Mouse (Mus musculus) stomach, embryonic 15.5 days (tissue): Measurements from ENCODE around the gene Tnfrsf25. TPM values are rescaled to one million over a fixed set of nuclear protein-coding genes. Genes with fewer than 3 reads are reported as not detected.
A peak's percentile ranks its signal among the peaks of the same experiment; 100 is the strongest.

Experiments
- ATAC-seq: fragments of 200-750 bp; cut with Nextera tagmentation; 2 replicates; pipeline ENCODE4 v1.8.0; 2017; ENCODE audit warnings: low read depth, moderate number of reproducible peaks, moderate TSS enrichment; ENCODE audit not compliant: insufficient read depth, low FRiP score
- H3K27ac ChIP-seq: fragments of 300-500 bp; sonication (generic); 2 replicates; pipeline ENCODE4 v1.5.1; 2015; ENCODE audit warnings: mild to moderate bottlenecking, inconsistent platforms
- H3K27me3 ChIP-seq: fragments of 300-500 bp; sonication (generic); replicated peaks from 2 replicates; pipeline ENCODE4 v1.6.1; 2015; ENCODE audit warnings: inconsistent platforms
- H3K36me3 ChIP-seq: fragments of 300-500 bp; sonication (generic); 2 replicates; pipeline ENCODE4 v1.6.1; 2015; ENCODE audit warnings: inconsistent platforms
- H3K4me1 ChIP-seq: fragments of 300-500 bp; sonication (generic); 2 replicates; pipeline ENCODE4 v1.6.1; 2015; ENCODE audit warnings: inconsistent platforms
- H3K4me2 ChIP-seq: fragments of 300-500 bp; sonication (generic); 2 replicates; pipeline ENCODE4 v1.6.1; 2015; ENCODE audit warnings: mild to moderate bottlenecking, inconsistent platforms
- H3K4me3 ChIP-seq: fragments of 300-500 bp; sonication (generic); replicated peaks from 2 replicates; pipeline ENCODE4 v1.5.1; 2015; ENCODE audit warnings: inconsistent platforms
- H3K9ac ChIP-seq: fragments of 300-500 bp; sonication (generic); 2 replicates; pipeline ENCODE4 v1.6.1; 2015; ENCODE audit warnings: inconsistent platforms
- H3K9me3 ChIP-seq: fragments of 300-500 bp; sonication (generic); 2 replicates; pipeline ENCODE4 v1.6.1; 2016; ENCODE audit warnings: inconsistent platforms
- WGBS: fragments of 180-500 bp; shearing (Covaris S2); methylation state at CpG from one replicate; pipeline ENCODE4 v1.1.7; 2015; 5-methylcytosine and 5-hydroxymethylcytosine counted together
- polyA plus RNA-seq: library from polyadenylated mRNA; unstranded; fragments of >200 nt; fragmentation: Nextera tagmentation; extraction: Ambion mirVana; gene quantifications from 2 replicates; pipeline ENCODE4 v1.2.1, GENCODE M21; 2015

The Tnfrsf25 gene
- polyA plus RNA-seq, 1 experiment from 2014 or later: 1.4 TPM

DNA sequence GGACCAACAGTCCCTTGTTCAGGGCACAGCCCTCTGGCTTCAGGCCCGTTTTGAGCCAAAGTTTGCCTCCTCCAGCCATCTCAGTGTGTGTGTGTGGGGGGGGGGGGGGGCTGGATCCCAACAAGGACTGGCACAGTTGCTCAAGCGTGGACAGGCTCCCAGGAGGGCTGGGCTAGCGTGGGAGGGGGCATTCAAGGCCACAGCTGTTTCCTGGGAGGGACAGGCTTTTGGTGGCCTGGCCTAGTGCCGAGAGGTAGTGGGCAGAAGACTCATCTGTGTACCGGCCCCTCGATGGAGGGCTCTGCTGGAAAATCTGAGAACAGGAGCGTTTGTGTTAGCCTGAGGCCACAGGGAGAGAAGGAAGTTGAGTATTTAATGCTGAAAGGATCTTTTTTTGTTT is 35.8 kb upstream of the Tnfrsf25 start:
- 64% methylated on average over 7 of the region's 7 CpGs for WGBS
- Histone ChIP-seq H3K4me2 (no peak overlapping the region), H3K9ac (no peak overlapping the region), H3K27ac (no peak overlapping the region), H3K4me1 (no peaks in the 10 kb centered on the region), H3K9me3 (no peaks in the 10 kb centered on the region), H3K27me3 (no peaks in the 10 kb centered on the region), H3K4me3 (no peak overlapping the region), H3K36me3 (no peaks in the 10 kb centered on the region)
- no peak for ATAC-seq

DNA sequence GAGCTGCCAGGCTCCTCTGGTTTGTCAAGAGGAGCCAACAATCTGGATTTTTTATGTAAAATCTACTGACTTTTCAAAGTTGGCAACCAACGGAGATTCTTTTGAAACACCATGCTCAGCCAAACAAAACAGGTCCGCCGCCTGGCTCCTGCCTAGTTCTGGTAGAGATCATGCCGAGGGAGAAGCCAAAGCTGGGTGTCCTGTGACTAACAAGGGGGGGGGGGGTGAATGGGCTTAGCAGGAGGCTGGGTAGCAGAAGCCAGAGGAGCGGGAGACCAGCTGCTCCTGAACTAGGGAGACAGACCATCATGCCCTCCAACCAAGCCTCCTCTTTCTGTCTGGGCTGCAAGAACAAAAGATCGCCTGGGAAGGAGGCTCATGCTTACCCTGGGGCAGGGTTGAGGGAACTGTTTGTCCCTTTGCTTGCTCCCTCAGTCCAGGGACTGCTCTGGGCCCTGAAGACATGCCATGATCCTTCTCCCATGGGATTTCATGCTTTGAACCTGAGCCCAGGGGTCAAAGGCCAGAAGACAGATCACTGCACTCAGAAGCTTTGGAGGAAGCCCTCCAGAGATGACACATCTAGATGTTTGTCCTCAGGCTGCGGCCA is 32.0 kb upstream of the Tnfrsf25 start:
- WGBS: 68% methylated on average over 7 of the region's 7 CpGs
- ATAC-seq: no peak
- H3K4me3 ChIP-seq: no peak overlapping the region

GRCm38 (mm10) chr4:152084616-152085015 is 31.1 kb upstream of the Tnfrsf25 start:
- no peak for ATAC-seq

More for the DNA sequence above, 32.0 kb upstream of the Tnfrsf25 start:
- Histone ChIP-seq H3K27me3 (no peaks in the 10 kb centered on the region), H3K9me3 (no peaks in the 10 kb centered on the region), H3K27ac (no peak overlapping the region), H3K4me1 (peaks cover 18% of the 10 kb centered on the region), H3K4me2 (no peak overlapping the region), H3K36me3 (no peaks in the 10 kb centered on the region), H3K9ac (no peak overlapping the region)

DNA sequence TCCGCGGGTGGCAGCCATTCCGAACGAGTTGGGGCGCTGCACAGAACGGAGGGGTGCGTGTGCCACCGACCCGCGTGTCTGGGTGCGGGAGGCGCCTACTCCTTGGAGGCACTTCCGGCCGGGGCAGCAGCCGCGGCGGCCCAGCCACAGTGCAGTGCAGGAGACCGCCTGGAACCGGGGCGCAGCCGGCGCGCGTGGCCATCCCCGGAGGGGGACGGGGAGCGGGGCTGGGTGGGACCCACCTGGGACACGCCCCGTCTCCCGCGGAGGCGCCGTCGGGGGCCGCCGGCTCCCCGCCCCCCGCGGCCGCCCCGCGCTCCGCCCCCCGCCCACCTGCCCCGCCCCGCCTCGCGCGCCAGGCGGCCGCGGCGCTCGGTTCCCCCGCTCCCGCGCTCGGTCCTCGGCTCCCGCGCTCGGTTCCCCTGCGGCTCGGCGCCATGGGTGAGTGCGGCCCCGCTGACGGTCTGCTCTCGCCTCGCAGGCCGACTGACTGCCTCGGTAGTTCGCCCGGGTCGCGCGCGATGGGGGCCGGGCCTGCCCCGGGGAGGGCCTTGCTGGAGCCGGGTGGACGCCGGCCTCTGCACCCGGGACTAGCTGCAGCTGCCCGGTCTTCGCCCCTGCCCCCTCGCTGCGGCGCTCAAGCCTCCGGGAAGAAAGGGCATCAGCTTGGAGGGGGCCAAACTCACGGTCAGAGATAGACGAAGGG is 29.1 kb upstream of the Tnfrsf25 start:
- Histone ChIP-seq H3K27ac (peak overlapping the region; percentile 46; the same call in 1 of the 2 replicates), H3K4me2 (peak overlapping the region; percentile 87), H3K9ac (peak overlapping the region; percentile 63), H3K36me3 (no peaks in the 10 kb centered on the region), H3K4me1 (peaks cover 18% of the 10 kb centered on the region), H3K4me3 (peak overlapping the region; percentile 86), H3K9me3 (no peaks in the 10 kb centered on the region), H3K27me3 (no peaks in the 10 kb centered on the region)
- peak; percentile 86 for ATAC-seq
- WGBS: under 1% methylated on average over 54 of the region's 92 CpGs

More at GRCm38 (mm10) chr4:152084616-152085015, 31.1 kb upstream of the Tnfrsf25 start:
- H3K9ac ChIP-seq: no peak overlapping the region
- H3K4me3 ChIP-seq: no peak overlapping the region
- no peaks in the 10 kb centered on the region for H3K36me3 ChIP-seq
- H3K4me2 ChIP-seq: no peak overlapping the region
- H3K27me3 ChIP-seq: no peaks in the 10 kb centered on the region
- WGBS: 77% methylated on average over 7 of the region's 7 CpGs
- H3K4me1 ChIP-seq: peaks cover 18% of the 10 kb centered on the region
- H3K9me3 ChIP-seq: no peaks in the 10 kb centered on the region
- no peak overlapping the region for H3K27ac ChIP-seq

GRCm38 (mm10) chr4:152087211-152088081 is 28.3 kb upstream of the Tnfrsf25 start:
- Histone ChIP-seq H3K4me1 (peaks cover 22% of the 10 kb centered on the region), H3K9ac (peak overlapping the region; percentile 63), H3K27me3 (no peaks in the 10 kb centered on the region), H3K36me3 (no peaks in the 10 kb centered on the region), H3K9me3 (no peaks in the 10 kb centered on the region), H3K4me3 (peak overlapping the region; percentile 86), H3K4me2 (peak overlapping the region; percentile 87), H3K27ac (peak overlapping the region; percentile 46; the same call in 1 of the 2 replicates)
- 5% methylated on average over 12 of the region's 12 CpGs for WGBS
- no peak for ATAC-seq

GRCm38 (mm10) chr4:152088133-152088532 is 27.6 kb upstream of the Tnfrsf25 start:
- Histone ChIP-seq H3K9me3 (no peaks in the 10 kb centered on the region), H3K36me3 (no peaks in the 10 kb centered on the region), H3K27me3 (no peaks in the 10 kb centered on the region), H3K4me3 (peak overlapping the region; percentile 86), H3K27ac (no peak overlapping the region), H3K9ac (no peak overlapping the region), H3K4me1 (peaks cover 27% of the 10 kb centered on the region), H3K4me2 (peak overlapping the region; percentile 87)
- 61% methylated on average over 4 of the region's 4 CpGs for WGBS
- no peak for ATAC-seq

DNA sequence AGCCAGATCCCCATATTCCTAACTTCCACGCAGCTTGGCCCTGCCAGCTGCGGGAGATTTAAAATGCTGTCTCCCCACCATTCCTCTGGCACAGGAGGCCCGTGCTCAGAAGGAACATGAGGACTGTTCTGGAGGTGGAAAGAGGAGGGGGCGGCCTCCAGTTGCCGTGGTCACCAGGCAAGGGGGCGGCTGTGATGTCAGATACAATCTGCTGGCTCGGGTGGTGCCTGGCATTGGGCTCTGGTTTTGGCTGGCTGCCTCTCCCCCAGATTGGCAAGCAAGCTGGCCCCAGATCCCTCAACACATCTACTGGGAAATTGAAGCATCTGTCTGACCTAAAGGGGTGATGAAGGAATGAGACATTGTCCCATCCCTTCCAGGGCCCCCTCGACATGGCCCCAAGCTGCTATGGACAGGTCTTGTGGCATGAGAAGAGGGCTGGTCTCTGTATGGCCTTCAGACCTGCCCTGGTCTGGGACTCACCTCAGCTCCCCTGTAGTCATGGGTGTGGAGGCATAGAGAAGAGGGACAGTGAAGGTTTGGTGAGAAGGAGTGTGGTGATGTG is 27.1 kb upstream of the Tnfrsf25 start:
- Histone ChIP-seq H3K4me3 (no peak overlapping the region), H3K36me3 (no peaks in the 10 kb centered on the region), H3K27ac (no peak overlapping the region), H3K4me1 (peaks cover 30% of the 10 kb centered on the region), H3K9ac (no peak overlapping the region), H3K9me3 (no peaks in the 10 kb centered on the region), H3K27me3 (no peaks in the 10 kb centered on the region), H3K4me2 (no peak overlapping the region)
- WGBS: 59% methylated on average over 8 of the region's 8 CpGs
- ATAC-seq: no peak

GRCm38 (mm10) chr4:152090191-152090590 is 25.5 kb upstream of the Tnfrsf25 start:
- Histone ChIP-seq H3K36me3 (no peaks in the 10 kb centered on the region), H3K27me3 (no peaks in the 10 kb centered on the region), H3K4me1 (peaks cover 30% of the 10 kb centered on the region), H3K4me3 (no peak overlapping the region), H3K9ac (no peak overlapping the region), H3K9me3 (no peaks in the 10 kb centered on the region), H3K4me2 (no peak overlapping the region), H3K27ac (no peak overlapping the region)
- 79% methylated on average over 9 of the region's 9 CpGs for WGBS
- no peak for ATAC-seq

GRCm38 (mm10) chr4:152092751-152093293 is 22.9 kb upstream of the Tnfrsf25 start:
- H3K4me3 ChIP-seq: no peak overlapping the region
- H3K36me3 ChIP-seq: no peaks in the 10 kb centered on the region
- peak overlapping the region; percentile 12; the same call in 1 of the 2 replicates for H3K9ac ChIP-seq
- peaks cover 32% of the 10 kb centered on the region for H3K4me1 ChIP-seq
- peak overlapping the region; percentile 53 for H3K27ac ChIP-seq
- ATAC-seq: peak; percentile 88
- WGBS: 50% methylated on average over 8 of the region's 8 CpGs
- H3K27me3 ChIP-seq: no peaks in the 10 kb centered on the region
- no peaks in the 10 kb centered on the region for H3K9me3 ChIP-seq
- peak overlapping the region; percentile 19; the same call in 1 of the 2 replicates for H3K4me2 ChIP-seq

DNA sequence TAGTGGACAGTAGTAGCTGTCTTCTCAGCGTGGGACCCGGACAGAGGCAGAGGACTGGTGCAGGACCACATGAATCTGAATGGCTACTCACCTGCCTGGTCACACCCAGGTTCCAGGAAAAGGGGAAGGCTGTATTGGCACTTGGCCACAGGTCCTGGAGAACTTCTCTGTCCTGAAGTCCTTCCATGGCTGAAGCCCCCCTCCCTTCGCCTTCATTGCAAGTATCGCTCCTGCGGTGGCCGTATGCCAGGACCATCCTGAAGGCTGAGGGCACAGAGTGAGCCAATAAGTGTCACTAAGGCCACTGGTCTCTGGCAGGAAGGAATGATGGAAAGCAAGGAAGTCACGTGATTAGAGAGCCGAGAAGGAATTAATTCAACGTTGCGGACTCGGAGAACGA is 21.5 kb upstream of the Tnfrsf25 start:
- Histone ChIP-seq H3K4me2 (no peak overlapping the region), H3K27me3 (no peaks in the 10 kb centered on the region), H3K4me1 (peaks cover 22% of the 10 kb centered on the region), H3K4me3 (no peak overlapping the region), H3K9me3 (no peaks in the 10 kb centered on the region), H3K9ac (no peak overlapping the region), H3K36me3 (no peaks in the 10 kb centered on the region), H3K27ac (no peak overlapping the region)
- no peak for ATAC-seq
- WGBS: 91% methylated on average over 12 of the region's 12 CpGs
